Mouse (Mus musculus) limb, embryonic 12.5 days (tissue): Measurements from ENCODE around the gene Gpr142. TPM values are rescaled to one million over a fixed set of nuclear protein-coding genes. Genes with fewer than 3 reads are reported as not detected.
A peak's percentile ranks its signal among the peaks of the same experiment; 100 is the strongest.

Experiments
- ATAC-seq: fragments of 200-750 bp; cut with Nextera tagmentation; 2 replicates; pipeline ENCODE4 v1.8.0; 2017; ENCODE audit warnings: low read depth, moderate TSS enrichment; ENCODE audit not compliant: insufficient number of reproducible peaks, insufficient read depth, low FRiP score, low TSS enrichment
- H3K27ac ChIP-seq: fragments of 300-500 bp; sonication (generic); 2 replicates; pipeline ENCODE4 v1.5.1; 2016; ENCODE audit warnings: mild to moderate bottlenecking, moderate library complexity
- H3K27me3 ChIP-seq: fragments of 300-500 bp; sonication (generic); 2 replicates; pipeline ENCODE4 v1.6.1; 2016; ENCODE audit warnings: mild to moderate bottlenecking, moderate library complexity
- H3K36me3 ChIP-seq: fragments of 300-500 bp; sonication (generic); 2 replicates; pipeline ENCODE4 v1.6.1; 2016; ENCODE audit warnings: mild to moderate bottlenecking, moderate library complexity
- H3K4me1 ChIP-seq: fragments of 300-500 bp; sonication (generic); replicated peaks from 2 replicates; pipeline ENCODE4 v1.6.1; 2016
- H3K4me2 ChIP-seq: fragments of 300-500 bp; sonication (generic); 2 replicates; pipeline ENCODE4 v1.6.1; 2016; ENCODE audit warnings: mild to moderate bottlenecking, moderate library complexity
- H3K4me3 ChIP-seq: fragments of 300-500 bp; sonication (generic); replicated peaks from 2 replicates; pipeline ENCODE4 v1.5.1; 2016; ENCODE audit warnings: mild to moderate bottlenecking
- H3K9ac ChIP-seq: fragments of 300-500 bp; sonication (generic); replicated peaks from 2 replicates; pipeline ENCODE4 v1.6.1; 2016; ENCODE audit warnings: mild to moderate bottlenecking, moderate library complexity
- H3K9me3 ChIP-seq: fragments of 300-500 bp; sonication (generic); 2 replicates; pipeline ENCODE4 v1.6.1; 2016; ENCODE audit warnings: mild to moderate bottlenecking, moderate library complexity
- WGBS: fragments of 180-500 bp; shearing (Covaris S2); methylation state at CpG from one replicate; pipeline ENCODE4 v1.1.7; 2016; 5-methylcytosine and 5-hydroxymethylcytosine counted together
- polyA plus RNA-seq: library from polyadenylated mRNA; unstranded; fragments of >200 nt; fragmentation: Nextera tagmentation; extraction: Ambion mirVana; gene quantifications from 2 replicates; pipeline ENCODE4 v1.2.1, GENCODE M21; 2016

Gene Gpr142
- polyA plus RNA-seq, 1 experiment from 2014 or later, result not detected

- WGBS, result 20% methylated on average over 4 of the region's 4 CpGs
- Histone ChIP-seq H3K27me3 (peaks cover 96% of the 10 kb centered on the region), H3K4me3 (no peak overlapping the region), H3K4me2 (no peak overlapping the region), H3K27ac (no peak overlapping the region), H3K9me3 (no peaks in the 10 kb centered on the region), H3K9ac (no peak overlapping the region), H3K4me1 (peaks cover 36% of the 10 kb centered on the region), H3K36me3 (no peaks in the 10 kb centered on the region)
- ATAC-seq, result no peak
Observed at GRCm38 (mm10) chr11:114790841-114791240, 7.9 kb upstream of the Gpr142 start.

GRCm38 (mm10) chr11:114791351-114791889 lies 7.3 kb upstream of the Gpr142 start:
- no peaks in the 10 kb centered on the region for H3K9me3 ChIP-seq
- 3% methylated on average over 50 of the region's 50 CpGs for WGBS
- peak overlapping the region; percentile 49 for H3K4me3 ChIP-seq
- no peak overlapping the region for H3K27ac ChIP-seq
- peaks cover 91% of the 10 kb centered on the region for H3K27me3 ChIP-seq
- no peak for ATAC-seq
- peaks cover 36% of the 10 kb centered on the region for H3K4me1 ChIP-seq
- peak overlapping the region; percentile 51 for H3K9ac ChIP-seq
- peak overlapping the region; percentile 89 for H3K4me2 ChIP-seq
- no peaks in the 10 kb centered on the region for H3K36me3 ChIP-seq

GRCm38 (mm10) chr11:114791891-114792411 lies 6.8 kb upstream of the Gpr142 start:
- H3K9me3 ChIP-seq, result no peaks in the 10 kb centered on the region
- peaks cover 34% of the 10 kb centered on the region for H3K4me1 ChIP-seq
- no peaks in the 10 kb centered on the region for H3K36me3 ChIP-seq
- H3K4me3 ChIP-seq, result peak overlapping the region; percentile 49
- H3K9ac ChIP-seq, result peak overlapping the region; percentile 51
- H3K27me3 ChIP-seq, result peaks cover 85% of the 10 kb centered on the region
- peak overlapping the region; percentile 89 for H3K4me2 ChIP-seq
- no peak for ATAC-seq
- WGBS, result under 1% methylated on average over 59 of the region's 59 CpGs
- H3K27ac ChIP-seq, result no peak overlapping the region

DNA sequence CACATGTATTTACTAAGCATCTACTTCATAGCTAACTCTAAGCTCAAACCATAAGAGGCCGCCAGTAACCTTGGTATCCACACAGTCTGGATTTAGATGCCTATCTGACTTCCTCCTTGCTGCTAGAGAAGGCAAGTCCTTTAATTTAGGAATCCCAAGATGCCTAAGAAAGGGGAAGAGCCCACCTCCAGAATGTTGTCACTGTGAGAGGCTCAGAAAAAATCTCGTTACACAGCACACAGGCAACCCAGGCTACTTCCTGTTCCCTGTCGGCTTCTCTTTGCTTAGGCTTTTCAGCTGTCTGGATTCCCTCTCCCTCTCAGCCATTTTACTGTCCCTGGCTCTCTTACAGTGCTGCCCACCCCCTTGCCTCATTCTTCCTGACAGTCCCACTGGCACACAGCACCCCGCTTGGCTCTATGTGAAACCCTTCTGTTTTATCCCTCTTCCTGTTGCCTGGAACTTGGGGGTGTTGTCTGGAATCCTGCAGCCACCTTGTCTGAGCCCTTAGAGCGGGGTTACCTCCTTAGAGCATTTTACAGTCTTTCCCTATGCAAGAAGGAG lies 5.7 kb upstream of the Gpr142 start:
- H3K36me3 ChIP-seq, result no peaks in the 10 kb centered on the region
- no peak for ATAC-seq
- H3K4me1 ChIP-seq, result peaks cover 34% of the 10 kb centered on the region
- no peaks in the 10 kb centered on the region for H3K9me3 ChIP-seq
- no peak overlapping the region for H3K4me3 ChIP-seq
- no peak overlapping the region for H3K27ac ChIP-seq
- no peak overlapping the region for H3K9ac ChIP-seq
- peaks cover 75% of the 10 kb centered on the region for H3K27me3 ChIP-seq
- H3K4me2 ChIP-seq, result no peak overlapping the region
- 39% methylated on average over 5 of the region's 5 CpGs for WGBS

DNA sequence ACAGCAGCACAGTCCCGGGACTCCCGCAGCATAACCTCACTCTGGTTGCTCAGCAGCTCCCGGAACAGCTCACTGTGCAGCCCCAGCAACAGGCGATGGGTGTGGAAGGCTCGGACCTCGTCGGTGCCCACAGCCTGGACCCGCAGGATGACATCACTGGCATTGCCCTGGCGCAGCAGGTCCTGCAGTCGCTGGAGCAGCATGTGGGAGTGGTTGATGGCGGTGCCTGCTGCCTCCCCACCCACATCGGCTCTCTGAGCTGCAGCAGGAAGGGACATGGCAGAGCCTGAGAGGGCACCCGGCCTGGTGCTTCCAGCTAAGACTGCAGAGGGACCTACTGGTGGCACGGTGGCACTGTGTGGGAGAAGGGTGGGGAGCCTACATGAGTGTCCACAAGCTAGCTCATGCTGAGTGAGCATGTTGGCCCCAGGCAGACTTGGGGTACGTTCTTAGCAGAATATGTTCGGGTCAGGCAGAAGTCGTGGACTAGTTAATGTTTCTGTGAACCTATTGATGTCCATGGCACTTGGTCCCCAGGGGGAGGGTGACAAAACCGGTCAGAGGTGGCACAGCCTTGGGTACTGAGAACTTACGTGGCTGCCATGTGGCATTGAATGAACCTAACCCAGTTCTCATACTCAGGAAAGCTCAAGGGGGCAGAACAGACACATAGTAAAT lies 4.7 kb upstream of the Gpr142 start:
- H3K9me3 ChIP-seq, result no peaks in the 10 kb centered on the region
- WGBS, result 71% methylated on average over 19 of the region's 19 CpGs
- peaks cover 65% of the 10 kb centered on the region for H3K27me3 ChIP-seq
- ATAC-seq, result no peak
- no peak overlapping the region for H3K27ac ChIP-seq
- no peak overlapping the region for H3K9ac ChIP-seq
- no peaks in the 10 kb centered on the region for H3K36me3 ChIP-seq
- H3K4me1 ChIP-seq, result peaks cover 34% of the 10 kb centered on the region
- H3K4me3 ChIP-seq, result no peak overlapping the region
- no peak overlapping the region for H3K4me2 ChIP-seq

DNA sequence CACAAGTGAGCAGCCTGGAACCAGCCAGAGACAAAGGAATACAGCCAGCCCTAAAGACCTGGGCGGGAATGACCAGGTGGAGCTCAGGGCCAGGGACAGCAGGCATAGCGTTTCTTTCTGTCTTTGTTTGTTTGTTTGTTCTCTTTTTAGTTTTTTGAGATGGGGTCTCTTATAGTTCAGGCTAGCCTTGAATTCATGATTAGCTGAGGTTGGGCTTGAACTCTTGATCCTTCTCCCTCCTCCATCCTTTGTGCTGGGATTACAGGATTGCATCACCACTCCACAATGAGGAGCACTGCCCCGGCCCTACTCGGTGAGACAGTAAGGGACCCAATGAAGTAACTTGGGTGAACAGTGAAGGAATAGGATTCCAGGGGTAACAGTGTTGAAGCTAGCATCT lies 4.0 kb upstream of the Gpr142 start:
- H3K9ac ChIP-seq, result no peak overlapping the region
- no peaks in the 10 kb centered on the region for H3K9me3 ChIP-seq
- no peak overlapping the region for H3K27ac ChIP-seq
- H3K4me3 ChIP-seq, result peak overlapping the region; percentile 40; the same call in 1 of the 2 replicates
- peaks cover 58% of the 10 kb centered on the region for H3K27me3 ChIP-seq
- no peaks in the 10 kb centered on the region for H3K36me3 ChIP-seq
- no peak for ATAC-seq
- 53% methylated on average over 4 of the region's 4 CpGs for WGBS
- H3K4me1 ChIP-seq, result peaks cover 27% of the 10 kb centered on the region
- H3K4me2 ChIP-seq, result peak overlapping the region; percentile 69; the same call in 1 of the 2 replicates

GRCm38 (mm10) chr11:114795231-114795746 lies 3.4 kb upstream of the Gpr142 start:
- H3K4me1 ChIP-seq, result peaks cover 27% of the 10 kb centered on the region
- H3K27ac ChIP-seq, result no peak overlapping the region
- WGBS, result under 1% methylated on average over 7 of the region's 7 CpGs
- H3K36me3 ChIP-seq, result no peaks in the 10 kb centered on the region
- peak overlapping the region; percentile 69 for H3K4me2 ChIP-seq
- peak; percentile 67; the same call in 1 of the 2 replicates for ATAC-seq
- H3K9ac ChIP-seq, result no peak overlapping the region
- no peaks in the 10 kb centered on the region for H3K9me3 ChIP-seq
- peak overlapping the region; percentile 40 for H3K4me3 ChIP-seq
- peaks cover 52% of the 10 kb centered on the region for H3K27me3 ChIP-seq

- 9% methylated on average over 4 of the region's 4 CpGs for WGBS
- H3K4me1 ChIP-seq, result peaks cover 27% of the 10 kb centered on the region
- no peak for ATAC-seq
- peak within 1 kb of the TSS; percentile 40 for H3K4me3 ChIP-seq
- H3K27me3 ChIP-seq, result peaks cover 46% of the 10 kb centered on the region
- 0 out of 2 replicates have a peak within 1 kb of the TSS, but pooled peaks have one; percentile 20 for H3K27ac ChIP-seq
- H3K4me2 ChIP-seq, result peak within 1 kb of the TSS; percentile 69
- H3K9me3 ChIP-seq, result no peaks in the 10 kb centered on the region
- no peaks in the 10 kb centered on the region for H3K36me3 ChIP-seq
- no peak within 1 kb of the TSS for H3K9ac ChIP-seq
Observed at GRCm38 (mm10) chr11:114795848-114796322, 2.8 kb upstream of the Gpr142 start, which contains the start of gene Btbd17. Btbd17 (minus strand) TSS chr11:114795945.

DNA sequence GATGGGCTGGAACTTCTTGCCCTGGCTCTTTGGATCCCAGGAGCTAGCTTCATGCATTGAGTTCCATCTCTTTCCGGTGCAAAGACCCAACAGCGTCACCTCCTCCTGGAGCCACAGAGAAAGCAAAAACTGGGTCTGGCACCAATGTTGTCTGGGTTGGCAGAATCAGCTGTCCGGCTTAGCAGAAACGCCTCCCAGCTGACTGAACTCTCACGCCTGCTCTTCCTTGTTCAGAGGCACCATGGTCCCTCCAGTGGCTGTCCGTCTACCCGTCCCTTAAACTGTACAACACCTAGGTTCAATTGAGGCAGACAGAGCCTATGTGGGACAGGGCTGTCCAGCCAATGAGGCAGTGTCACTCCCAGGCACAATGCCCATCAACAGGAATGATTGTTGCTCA lies 1.5 kb upstream of the Gpr142 start:
- no peak for ATAC-seq
- Histone ChIP-seq H3K4me3 (no peak overlapping the region), H3K4me2 (no peak overlapping the region), H3K27ac (no peak overlapping the region), H3K36me3 (no peaks in the 10 kb centered on the region), H3K9ac (no peak overlapping the region), H3K4me1 (peaks cover 18% of the 10 kb centered on the region), H3K27me3 (peaks cover 33% of the 10 kb centered on the region), H3K9me3 (no peaks in the 10 kb centered on the region)
- 83% methylated on average over 7 of the region's 7 CpGs for WGBS

GRCm38 (mm10) chr11:114797981-114798380 lies 743 bp upstream of the Gpr142 start:
- H3K36me3 ChIP-seq, result no peaks in the 10 kb centered on the region
- H3K9ac ChIP-seq, result no peak overlapping the region
- no peak for ATAC-seq
- H3K27me3 ChIP-seq, result peaks cover 25% of the 10 kb centered on the region
- H3K9me3 ChIP-seq, result no peaks in the 10 kb centered on the region
- no peak overlapping the region for H3K4me2 ChIP-seq
- H3K27ac ChIP-seq, result no peak overlapping the region
- 83% methylated on average over 3 of the region's 3 CpGs for WGBS
- H3K4me3 ChIP-seq, result no peak overlapping the region
- peaks cover 20% of the 10 kb centered on the region for H3K4me1 ChIP-seq

- Histone ChIP-seq H3K4me1 (peaks cover 10% of the 10 kb centered on the region), H3K9ac (no peak overlapping the region), H3K27me3 (no peaks in the 10 kb centered on the region), H3K9me3 (no peaks in the 10 kb centered on the region; the same call in 1 of the 2 replicates), H3K4me3 (no peak overlapping the region), H3K27ac (no peak overlapping the region), H3K4me2 (no peak overlapping the region), H3K36me3 (no peaks in the 10 kb centered on the region)
- no peak for ATAC-seq
- 83% methylated on average over 1 of the region's 1 CpGs for WGBS
Observed at GRCm38 (mm10) chr11:114801906-114802305, 3.2 kb downstream of the Gpr142 start.
